Mouse (Mus musculus) kidney, postnatal 10 days (tissue): ENCODE results near the gene Rapgef2.
A peak's percentile ranks its signal among the peaks of the same experiment; 100 is the strongest.

Experiments
- DNase-seq: peaks from one replicate; pipeline ENCODE4 v3.0.0; 2021; ENCODE audit warnings: mixed read lengths

Rapgef2 gene

DNA sequence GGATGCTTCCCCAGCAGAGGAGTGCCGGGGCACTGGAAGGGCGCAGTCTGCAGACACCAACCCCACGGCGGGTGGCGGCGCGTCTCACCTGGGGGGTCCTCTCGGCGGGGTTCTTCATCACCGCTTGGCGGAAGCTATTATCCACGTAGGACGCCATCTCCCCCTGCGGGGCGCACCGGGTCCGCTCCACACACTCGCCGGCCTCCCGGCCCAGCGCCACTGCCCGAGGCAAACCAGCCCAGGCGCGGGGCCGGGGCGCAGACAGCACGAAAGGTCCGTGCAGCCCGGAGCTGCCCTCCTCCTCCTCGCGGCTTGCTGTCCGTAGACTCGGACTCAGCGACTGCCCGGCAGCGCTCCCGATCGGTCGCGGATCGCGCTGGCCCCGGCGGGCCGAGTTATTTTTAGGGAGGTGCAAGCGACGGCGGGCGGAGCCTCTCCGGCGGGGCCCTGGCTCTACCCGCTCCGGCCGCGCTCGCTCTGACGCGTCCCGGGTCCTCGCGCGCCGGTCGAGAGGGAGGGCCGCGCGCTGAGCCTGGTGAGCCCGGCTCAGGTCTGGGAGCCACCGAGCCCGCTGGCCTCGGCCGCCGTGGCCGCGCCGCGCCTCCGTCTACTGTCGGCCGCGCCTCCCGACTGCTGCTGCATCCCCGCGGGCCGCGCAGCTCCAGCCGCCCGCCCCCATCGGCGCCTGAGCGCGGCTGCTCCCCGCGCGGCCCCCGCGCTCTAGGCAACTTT is at the start of gene Rapgef2:
Gene Rapgef2 (minus strand): TSS at position 142 of the 732 bp plus-strand sequence.
- DNase-seq, result peak; percentile 85

DNA sequence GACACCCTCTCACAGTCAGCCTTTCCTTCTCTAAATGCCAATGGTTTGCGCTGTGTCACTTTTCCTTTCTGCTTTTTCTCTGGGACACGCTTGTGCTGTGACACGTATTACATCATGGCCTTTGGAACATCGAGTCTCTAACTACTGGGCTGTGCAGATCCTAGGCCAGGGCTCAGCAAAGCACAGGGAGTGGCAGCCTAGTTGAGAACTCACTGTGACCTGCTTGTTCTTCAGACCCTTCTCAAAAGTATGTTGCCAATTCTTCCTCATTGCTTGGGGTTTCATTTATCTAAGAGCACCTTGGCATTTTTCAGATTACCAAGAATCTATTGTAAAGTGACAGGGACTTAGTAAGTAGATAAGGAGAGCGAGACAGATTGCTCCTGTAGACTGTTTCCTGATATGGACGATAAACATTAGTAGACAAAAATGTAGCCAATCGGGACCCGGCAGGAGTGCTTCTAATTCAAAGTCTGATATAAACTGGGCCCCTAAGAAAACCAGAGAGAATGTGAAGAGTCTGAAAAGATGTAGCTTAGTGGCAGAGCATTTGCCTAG is 47.4 kb upstream of the Rapgef2 start:
- DNase-seq, result no peak

DNA sequence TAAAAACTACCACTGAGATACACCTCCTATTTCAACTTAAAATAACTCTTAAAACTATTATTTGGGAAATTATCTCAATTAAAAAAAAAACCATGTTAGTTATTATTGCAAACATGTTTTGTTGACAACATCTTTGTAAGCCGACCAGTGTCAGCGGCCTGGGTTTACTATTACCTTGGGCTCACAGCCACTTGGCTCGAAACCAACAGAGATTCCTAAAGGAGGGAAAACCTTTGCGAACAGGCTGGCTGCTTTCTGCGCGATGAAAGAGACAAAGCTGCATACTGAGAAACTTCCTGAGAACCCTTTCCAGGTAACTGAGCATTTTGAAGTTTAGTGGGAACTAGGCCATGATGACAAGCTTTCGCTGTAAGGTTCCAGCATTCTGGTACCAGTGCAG is 46.7 kb upstream of the Rapgef2 start:
- peak; percentile 52 for DNase-seq

DNA sequence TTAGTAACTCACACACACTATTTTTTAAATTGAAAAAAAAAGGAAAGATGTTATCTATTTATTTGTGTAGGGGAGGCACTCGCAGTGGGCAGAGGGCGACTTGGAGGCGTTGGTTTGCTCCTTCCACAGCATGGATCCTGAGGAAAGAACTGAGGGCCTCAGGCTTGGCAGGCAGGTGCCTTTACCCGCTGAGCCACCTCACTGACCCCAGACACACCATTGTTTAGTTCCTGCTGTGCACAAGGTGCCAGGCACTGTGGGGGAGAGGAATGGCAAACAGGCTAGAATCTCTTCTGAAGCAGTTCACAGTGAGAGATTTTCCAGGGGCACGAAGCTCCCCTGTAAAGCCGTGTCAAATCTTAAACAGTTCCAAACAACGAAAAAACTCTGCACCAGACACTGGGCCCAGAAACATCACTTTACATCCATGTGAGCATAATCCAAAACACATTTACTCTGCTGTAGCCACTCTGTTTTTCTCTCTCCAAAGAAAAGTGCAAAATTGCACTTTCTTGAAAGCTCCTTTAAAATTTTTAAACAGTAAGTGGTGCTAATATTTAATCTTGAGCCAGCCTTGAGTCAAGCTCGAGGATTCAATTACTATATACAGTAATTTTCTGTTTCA is 43.5 kb upstream of the Rapgef2 start:
- DNase-seq, result no peak

DNA sequence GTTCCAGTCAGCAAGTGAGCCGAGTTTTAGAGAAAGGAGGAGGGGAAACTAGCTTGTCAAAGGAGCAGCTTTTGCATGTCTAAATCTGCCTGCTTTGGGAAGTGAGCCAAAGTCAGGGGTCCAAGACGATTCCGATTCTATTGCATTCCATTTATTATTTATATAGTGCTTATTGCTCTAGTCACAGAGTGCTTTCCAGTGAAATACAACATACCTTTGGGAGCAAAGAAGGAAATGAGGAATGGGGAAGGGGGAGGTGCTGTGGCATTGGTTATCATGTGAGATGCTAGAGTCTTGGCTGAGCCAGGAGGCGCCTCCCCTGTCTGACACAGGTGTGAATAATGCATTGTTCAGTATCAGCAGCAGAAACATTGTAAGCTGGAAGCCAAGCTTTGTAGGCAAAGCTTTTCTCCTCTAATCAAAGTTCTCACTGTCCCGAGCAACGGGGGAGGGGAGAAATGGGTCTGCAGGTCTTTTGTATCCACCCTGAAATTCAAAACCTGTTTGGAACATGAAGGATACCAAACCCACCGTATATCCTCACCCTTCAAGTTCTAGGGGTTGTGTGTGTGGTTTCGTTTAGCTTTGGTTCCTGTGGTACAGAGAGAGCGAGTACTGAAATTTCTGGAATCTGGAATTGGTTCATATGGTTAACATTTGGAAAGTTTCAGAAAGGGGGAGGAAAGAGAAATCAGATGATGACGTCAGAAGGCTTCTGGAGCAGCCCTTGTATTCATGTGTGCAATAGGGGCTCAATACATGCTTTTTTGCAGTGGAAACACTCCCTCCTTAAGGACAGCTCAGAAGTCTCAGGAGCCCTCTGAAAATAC is 38.6 kb upstream of the Rapgef2 start:
- DNase-seq, result no peak

DNA sequence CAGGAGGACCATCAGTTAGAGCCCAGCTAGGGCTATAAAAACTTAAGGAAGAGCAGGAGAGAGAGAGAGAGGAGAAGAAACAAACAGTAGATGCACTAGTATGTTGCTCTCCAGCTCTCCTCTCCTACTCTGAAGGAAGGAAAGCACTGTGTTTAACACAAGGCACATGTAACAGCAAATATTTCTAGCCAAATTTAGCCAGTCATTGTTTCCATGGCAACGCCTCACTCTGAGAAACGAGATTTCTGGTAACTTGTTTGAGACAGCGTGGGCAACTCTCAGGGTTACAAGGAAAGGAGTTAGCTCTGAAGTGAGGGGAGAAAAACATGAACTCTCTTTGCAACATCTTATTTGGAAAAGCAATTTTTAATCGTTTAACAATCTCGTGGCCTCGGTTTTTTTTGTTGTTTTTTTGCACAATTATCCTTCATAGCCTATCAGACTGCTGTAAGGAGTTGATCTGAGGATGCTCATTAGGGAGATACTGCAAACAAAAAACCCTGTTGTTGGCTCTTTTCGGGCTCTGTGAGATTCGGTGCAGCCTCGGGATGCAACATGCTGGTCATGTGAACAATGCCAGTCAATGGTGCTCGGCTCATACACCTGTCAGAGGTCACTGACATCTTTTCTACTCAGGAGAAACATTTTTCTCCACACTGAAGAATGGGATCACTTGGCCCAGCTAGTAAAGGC is 27.8 kb upstream of the Rapgef2 start:
- no peak for DNase-seq

DNA sequence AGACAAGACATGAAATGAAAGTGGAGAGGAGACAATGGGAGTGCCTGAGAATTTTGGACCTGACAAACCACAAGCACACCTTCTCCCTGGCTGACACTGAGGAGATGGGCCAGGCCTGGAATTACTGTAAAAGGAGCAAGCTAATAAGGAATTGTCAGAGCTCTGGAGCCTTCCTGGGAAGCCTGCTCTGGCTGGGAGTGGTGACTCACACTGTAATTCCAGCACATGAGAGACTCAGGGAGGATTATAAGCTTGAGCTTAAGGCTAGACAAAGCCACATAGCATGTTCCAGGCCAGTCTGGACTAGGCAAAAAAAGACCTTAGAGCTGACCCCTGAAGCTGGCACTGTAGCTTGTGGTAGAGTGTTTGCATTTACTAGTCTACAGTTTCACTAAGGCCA is 25.6 kb upstream of the Rapgef2 start:
- no peak for DNase-seq

DNA sequence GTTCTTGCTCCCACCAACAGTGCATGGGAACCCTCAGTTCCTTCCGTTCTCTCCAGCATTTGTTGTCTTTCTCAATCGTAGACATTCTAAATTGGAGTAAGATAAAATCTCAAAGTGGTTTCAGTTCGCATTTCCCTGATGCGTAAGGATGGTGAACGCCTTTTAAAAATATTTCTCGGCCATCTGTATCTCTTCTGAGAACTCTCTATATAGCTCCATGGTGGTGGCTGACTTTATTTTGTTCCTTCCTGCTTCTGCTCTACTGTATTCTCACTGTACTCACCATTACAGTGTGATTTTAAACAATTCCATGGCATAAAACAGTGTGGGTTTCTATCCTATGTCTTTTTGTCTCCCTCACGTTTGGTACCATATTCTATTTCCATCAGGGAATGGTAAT is 23.9 kb upstream of the Rapgef2 start:
- no peak for DNase-seq

DNA sequence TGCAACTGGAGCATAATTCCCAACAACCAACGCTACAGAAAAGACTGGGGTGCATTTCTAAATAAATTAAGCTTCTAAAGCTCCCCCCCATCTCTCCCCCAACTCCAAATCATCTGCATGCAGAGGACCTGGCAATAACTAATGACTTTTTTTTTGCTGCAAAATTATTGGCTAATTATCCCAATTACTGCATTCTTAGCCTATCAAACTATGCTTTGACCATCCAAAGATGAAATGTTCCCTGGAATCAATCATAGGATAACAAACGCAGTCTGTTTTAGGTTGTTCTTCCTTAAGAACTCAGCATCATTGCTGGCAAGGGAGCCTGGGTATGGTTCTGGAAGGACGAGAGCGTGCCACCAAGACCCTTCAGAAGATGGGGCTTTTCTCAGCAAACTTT is 22.3 kb upstream of the Rapgef2 start:
- DNase-seq, result no peak

DNA sequence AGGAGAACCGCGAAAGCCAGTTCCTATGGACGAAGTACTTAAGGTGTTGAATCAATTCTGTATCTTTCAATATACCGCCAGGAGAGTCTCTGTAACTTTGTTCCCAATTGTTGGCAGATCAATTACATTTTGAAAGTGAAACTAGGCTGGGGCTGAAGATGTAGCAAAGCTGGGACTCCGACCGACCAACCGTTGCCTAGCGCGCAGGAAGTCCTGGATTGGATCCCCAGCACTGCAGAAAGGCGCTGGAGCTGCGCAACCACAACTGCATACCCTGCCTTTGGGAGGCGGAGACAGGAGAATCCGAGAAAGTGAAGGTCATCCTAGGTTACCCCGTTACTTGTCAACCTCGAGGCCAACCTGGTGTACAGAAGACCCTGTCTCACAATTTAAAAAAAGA is 13.1 kb upstream of the Rapgef2 start:
- no peak for DNase-seq

DNA sequence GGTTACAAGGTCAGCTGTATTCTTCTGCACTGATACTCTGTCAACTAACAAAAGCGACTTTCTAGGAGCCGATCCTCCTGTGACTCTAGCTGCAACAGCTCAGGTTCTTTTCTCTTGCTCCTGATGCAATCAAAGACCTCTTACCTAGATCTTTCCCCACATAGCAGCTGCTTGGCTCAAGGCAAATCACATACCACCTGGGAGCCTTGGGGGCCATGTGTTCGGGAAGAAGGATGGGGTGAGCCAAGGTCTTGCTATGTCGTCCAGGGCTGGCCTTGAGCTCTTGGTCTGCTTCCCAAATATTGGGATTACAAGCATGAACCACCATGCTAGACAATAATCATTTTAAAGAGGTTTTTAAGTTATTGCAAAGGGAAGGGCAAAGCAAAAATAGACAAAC is 11.0 kb upstream of the Rapgef2 start:
- no peak for DNase-seq

DNA sequence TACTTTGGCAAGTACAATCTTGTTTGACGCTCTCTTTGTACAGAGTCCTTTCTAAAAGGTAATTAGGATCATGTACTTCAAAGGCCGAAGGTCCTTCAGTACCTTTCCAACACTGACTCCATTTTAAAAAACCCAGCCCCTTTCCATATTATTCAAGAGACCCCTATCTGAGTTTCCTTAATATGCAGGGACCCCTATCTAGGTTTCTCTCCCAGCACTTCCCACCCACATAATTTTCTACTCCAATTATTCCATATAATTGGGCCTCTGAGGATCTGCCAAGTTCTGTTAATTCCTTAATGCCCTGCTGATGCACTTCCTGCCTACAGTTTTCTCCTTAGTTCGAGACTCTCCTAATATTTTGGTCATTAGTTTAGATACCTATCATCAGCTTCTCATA is 10.3 kb upstream of the Rapgef2 start:
- DNase-seq, result no peak

DNA sequence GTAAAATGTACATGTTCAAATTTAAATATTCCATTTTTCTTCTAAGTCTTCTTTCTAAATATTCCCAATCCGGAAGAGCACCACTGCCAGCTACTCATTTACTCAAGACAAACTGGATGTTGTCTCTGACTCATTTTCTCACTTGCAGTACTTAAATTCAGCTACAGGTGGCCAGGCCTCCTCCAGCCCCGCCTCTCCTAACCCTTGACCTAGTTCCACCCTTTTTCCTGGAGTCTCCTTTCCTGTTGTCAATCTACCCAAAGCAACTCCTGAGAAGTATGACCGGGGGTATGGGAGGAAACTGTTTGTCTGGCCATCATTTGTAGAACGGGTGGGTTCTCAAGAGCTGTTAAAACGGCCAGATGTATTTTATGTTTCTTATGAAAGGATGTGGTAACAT is 9.7 kb upstream of the Rapgef2 start:
- no peak for DNase-seq

DNA sequence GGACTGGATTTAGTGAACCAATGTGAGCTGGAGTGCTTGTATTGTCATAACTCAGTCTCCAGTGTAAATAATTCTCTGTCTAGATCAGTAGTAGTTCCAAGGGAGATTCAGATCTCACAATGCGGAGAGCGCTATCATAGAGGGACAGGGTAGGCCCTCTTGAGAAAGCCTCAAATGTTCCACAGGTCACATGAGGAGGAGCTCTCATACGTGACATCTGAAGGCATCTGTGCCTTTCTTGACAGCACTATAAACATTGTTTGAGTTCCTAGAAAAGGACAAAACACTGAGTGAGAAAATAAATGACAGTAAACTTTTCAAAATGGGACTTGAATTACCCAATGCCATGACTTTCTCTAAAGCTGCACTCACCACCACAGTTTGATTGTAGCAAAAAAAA is 8.4 kb upstream of the Rapgef2 start:
- no peak for DNase-seq

DNA sequence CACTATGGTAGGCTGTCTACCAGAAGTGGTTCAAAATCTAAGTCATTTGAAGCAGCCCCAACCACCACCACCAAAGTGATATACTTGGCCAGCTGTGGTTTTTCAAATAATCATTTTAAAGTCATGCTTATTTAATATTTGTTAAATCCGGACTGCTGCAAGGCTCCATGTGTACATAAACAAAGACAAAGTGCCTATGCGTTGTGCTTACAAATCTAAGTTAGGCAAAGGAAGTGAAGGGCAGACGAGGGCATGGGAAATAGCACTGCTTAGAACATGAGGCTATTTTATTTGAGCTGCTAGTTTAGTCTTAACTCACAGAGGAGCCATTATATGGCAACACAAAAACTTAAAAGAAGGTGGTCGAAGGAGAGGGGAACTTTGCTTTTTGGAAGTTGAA is 6.7 kb upstream of the Rapgef2 start:
- no peak for DNase-seq

DNA sequence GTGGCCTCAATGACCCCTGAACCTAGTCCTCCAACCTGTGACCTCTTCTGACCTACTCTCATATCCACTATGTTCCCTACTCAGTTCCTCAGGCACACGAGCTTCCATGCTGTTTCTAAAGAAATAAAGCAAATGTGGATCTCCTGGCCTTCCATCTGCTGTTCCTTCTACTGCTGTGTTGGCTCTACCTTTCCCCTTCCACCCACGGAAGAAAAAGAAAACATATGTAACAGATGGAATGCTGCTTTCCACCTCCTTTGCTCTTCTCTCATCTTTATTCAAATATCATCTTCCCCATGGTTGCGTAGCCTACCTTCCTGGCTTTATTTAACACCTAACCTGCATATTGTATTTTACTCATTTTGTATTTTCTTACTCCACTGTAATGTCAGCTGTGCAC is 2.7 kb upstream of the Rapgef2 start:
- no peak for DNase-seq

DNA sequence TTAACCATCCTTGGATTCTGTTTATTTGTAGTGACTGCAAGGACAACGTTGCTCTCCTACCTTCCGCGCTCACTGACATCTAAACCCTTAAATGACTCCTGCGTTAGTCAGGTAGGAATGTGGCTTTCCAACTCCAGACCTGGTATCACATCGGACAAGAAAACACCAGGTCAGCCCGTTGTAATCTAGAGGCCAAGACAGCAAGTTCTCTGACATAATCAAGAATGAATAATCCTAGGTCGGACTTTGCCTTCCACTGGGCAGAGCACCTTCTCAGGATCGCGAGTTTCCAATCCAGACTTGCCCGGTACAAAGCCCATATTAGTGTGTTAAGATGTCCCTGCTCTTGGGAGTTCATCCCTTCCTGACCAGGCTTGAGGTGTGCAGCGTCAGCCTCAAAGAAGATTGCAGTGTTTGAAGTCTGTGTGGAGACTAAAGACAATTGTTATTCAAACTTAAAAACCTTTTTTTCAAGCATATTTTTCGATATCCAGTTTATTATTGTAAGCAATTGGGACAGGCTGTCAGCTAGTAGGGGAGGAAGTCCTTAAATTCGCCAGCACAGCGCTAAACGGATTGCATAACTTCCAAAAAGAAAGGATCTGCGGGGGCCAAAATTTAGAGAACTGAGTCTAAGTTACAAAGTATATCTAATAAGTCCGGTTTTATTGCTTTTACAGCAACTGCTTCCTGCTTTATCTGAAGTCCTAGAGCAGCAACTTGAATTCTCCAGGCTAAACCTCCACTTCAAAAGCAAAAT is 1.6 kb upstream of the Rapgef2 start:
- peak; percentile 38 for DNase-seq

DNA sequence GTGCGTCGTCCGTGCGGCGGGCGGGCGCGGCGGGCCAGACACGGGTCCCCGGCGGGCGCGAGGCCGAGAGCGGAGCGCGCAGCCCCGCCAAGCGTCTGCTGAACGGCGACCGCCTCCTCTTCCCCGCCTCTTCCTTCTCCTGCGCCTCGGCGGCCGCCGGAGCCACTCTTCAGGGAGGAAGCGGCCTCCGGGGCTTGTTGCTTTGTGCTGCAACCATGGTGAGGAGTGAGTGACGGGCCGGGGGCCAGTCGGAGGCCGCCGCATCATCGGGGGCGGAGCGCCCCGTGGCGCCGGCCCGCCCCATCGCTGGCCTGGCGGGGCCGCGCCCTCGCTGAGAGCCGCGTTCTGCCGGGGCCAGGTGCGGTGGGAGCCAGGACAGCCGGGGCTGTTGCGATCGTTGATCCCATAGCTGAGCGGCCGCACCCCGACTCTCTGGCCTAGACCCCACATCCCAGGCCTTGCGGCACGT is 825 bp upstream of the Rapgef2 start:
- DNase-seq, result peak; percentile 97

DNA sequence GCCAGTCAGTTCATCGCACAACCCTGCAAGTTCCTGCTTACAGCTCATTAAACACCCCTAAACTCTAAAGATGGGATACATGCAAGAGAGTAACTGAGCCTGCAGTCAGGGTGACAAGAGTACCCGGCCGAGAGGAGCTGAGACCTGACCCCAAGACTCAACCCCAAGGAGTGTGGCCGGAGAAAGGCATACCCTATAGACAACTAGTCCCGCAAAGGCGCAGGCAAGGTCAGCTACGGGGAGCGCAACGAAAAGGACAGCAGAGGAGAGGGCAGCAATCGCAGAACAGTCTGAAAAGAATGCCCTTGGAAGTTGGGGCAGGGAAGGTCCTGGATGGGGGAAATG is 314 bp downstream of the Rapgef2 start:
- no peak for DNase-seq

DNA sequence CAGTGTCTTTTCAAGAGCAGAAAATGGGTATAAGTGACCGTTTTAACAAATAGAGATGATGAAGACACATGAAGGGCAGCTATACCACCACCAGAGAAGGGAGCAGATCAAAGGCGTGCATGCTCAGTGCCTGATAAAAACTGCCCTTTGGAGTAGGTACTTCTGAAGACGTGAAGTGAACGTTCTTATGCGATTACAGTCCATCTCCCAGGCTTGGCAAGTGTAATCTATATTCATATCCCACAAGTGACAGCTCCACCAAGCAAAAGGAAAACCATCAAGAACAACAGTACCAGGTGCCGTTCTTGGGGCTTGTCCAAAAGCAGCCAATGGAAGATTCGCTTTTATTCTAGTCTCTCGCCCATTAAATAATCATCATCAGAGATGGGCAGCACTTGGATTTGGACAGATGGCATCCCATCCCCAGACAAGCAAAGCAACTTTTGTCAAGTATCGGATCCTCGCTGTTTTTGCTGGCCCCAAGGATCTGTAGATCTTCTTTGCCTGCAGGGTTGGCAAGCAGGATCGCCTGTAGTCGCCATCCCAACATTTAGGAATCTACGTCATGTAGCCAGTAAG is 1.1 kb downstream of the Rapgef2 start:
- DNase-seq, result no peak

DNA sequence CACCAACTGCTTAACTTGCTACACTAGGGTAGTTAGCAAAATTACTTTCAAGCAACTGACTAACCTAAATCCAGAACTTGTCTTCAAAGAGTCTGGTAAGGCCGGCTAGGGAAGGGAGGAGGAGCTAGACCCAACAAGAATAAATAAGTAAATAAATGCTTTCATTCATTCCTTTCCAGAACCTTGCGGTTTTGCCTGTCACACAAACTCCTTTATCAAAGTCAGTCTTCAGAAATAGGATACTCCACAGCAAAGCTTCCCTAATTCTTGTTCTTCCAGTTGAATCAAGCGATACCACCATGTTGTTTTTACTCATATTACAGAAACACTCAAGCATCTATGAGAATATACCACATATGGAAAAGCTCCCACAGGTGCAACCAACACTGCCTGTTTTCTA is 2.3 kb downstream of the Rapgef2 start:
- DNase-seq, result no peak

DNA sequence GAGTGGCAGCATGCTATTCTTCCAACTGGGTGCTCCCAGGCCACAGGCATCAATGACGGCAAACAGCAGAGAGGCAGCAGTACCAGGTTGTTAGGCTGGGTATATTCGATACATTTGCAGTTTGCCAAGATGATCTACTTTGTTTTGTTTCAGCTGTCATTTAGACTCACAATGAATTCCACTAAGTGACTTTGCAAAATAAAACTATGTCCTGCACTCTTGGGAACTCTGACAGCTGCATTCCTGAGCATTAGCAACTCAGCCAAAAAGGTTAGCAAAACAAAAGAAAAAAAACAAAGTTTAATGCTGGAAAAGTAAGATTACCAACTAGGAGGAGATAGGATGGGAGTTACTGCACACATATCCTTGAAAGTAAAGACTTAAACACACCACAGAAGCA is 3.3 kb downstream of the Rapgef2 start:
- no peak for DNase-seq
